Mouse (Mus musculus) cortical plate, adult 2 months (tissue): ENCODE results near the gene Pex14.

Source experiments
- CTCF ChIP-seq: fragments of 200-500 bp; IDR thresholded peaks from 2 replicates; pipeline ENCODE4 v1.5.1; 2011; ENCODE audit warnings: mild to moderate bottlenecking, control low read depth, low read length; ENCODE audit not compliant: insufficient read depth; ENCODE audit errors: extremely low read depth
- POLR2A ChIP-seq: fragments of 200-500 bp; IDR thresholded peaks from 2 replicates; pipeline ENCODE4 v1.6.1; 2011; ENCODE audit warnings: mild to moderate bottlenecking, low read length, control low read depth; ENCODE audit not compliant: insufficient read depth; ENCODE audit errors: extremely low read depth

DNA sequence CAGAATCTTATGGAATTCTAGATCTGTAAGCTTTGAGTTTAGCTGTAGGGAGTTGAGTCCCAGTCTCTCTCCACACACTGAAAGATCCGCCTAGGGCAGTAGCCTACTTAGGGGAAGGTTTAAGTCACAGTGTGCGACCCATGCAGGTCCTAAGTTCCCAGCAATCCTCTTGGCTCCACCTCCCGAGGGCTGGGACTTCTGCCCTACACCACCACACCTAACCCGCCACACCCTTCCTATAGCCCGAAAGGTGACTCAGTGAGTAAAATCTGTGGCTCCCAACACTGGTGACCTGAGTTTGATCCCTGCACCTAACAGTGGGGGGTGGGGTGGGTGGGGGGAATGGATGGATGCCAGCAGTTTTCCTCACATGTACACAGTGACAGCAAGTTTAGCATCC lies 23.8 kb upstream of the Pex14 start:
- no peak for TF ChIP-seq POLR2A
- no peak for TF ChIP-seq CTCF
